Mouse (Mus musculus): ENCODE data around the gene Ccdc146. TPM values are rescaled to one million over a fixed set of nuclear protein-coding genes. Genes with fewer than 3 reads are reported as not detected.

The Ccdc146 gene
- polyA plus RNA-seq, 1 experiment: not detected

GRCm38 (mm10) chr5:21329672-21330665, 94.5 kb downstream of the Ccdc146 start:
- no peak for DNase-seq
- no peaks in the 10 kb centered on the region for H3K27me3 ChIP-seq (replicated peaks; ENCODE audit: control insufficient read depth, insufficient read depth, low read length)
- no peak for TF ChIP-seq CTCF (conservative IDR thresholded peaks at IDR 0.05; ENCODE audit: insufficient read depth, insufficient read length, low read depth, low read length)
- no peak for TF ChIP-seq POLR2A (IDR thresholded peaks at IDR 0.05; ENCODE audit: low read depth, low read length)
- H3K4me1 ChIP-seq (ENCODE audit: control insufficient read depth, insufficient read depth, low read length): no peaks in the 10 kb centered on the region; the same call in 1 of the 2 replicates
- H3K4me3 ChIP-seq (ENCODE audit: insufficient read depth, low read depth, low read length): no peak overlapping the region
- WGBS: 68% methylated on average over 11 of the region's 11 CpGs
- no peaks in the 10 kb centered on the region for H3K36me3 ChIP-seq (ENCODE audit: control insufficient read depth, insufficient read depth, low read length)
- no peak overlapping the region for H3K27ac ChIP-seq (ENCODE audit: insufficient read depth, low read depth, low read length)

GRCm38 (mm10) chr5:21328560-21328959, 95.9 kb downstream of the Ccdc146 start:
- H3K4me1 ChIP-seq (ENCODE audit: control insufficient read depth, insufficient read depth, low read length): no peaks in the 10 kb centered on the region; the same call in 1 of the 2 replicates
- H3K27me3 ChIP-seq (replicated peaks; ENCODE audit: control insufficient read depth, insufficient read depth, low read length): no peaks in the 10 kb centered on the region
- WGBS: 83% methylated on average over 1 of the region's 1 CpGs
- no peak overlapping the region for H3K27ac ChIP-seq (ENCODE audit: insufficient read depth, low read depth, low read length)
- H3K4me3 ChIP-seq (ENCODE audit: insufficient read depth, low read depth, low read length): no peak overlapping the region
- TF ChIP-seq CTCF (conservative IDR thresholded peaks at IDR 0.05; ENCODE audit: insufficient read depth, insufficient read length, low read depth, low read length) (no peak), POLR2A (IDR thresholded peaks at IDR 0.05; ENCODE audit: low read depth, low read length) (no peak)
- H3K36me3 ChIP-seq (ENCODE audit: control insufficient read depth, insufficient read depth, low read length): no peaks in the 10 kb centered on the region
- no peak for DNase-seq

- no peaks in the 10 kb centered on the region; the same call in 1 of the 2 replicates for H3K4me1 ChIP-seq (ENCODE audit: control insufficient read depth, insufficient read depth, low read length)
- DNase-seq: peak; percentile 72
- no peak overlapping the region for H3K27ac ChIP-seq (ENCODE audit: insufficient read depth, low read depth, low read length)
- no peaks in the 10 kb centered on the region for H3K27me3 ChIP-seq (replicated peaks; ENCODE audit: control insufficient read depth, insufficient read depth, low read length)
- TF ChIP-seq POLR2A (IDR thresholded peaks at IDR 0.05; ENCODE audit: low read depth, low read length) (no peak), CTCF (conservative IDR thresholded peaks at IDR 0.05; ENCODE audit: insufficient read depth, insufficient read length, low read depth, low read length) (peak; percentile 81)
- 49% methylated on average over 1 of the region's 1 CpGs for WGBS
- H3K36me3 ChIP-seq (ENCODE audit: control insufficient read depth, insufficient read depth, low read length): no peaks in the 10 kb centered on the region
- no peak overlapping the region for H3K4me3 ChIP-seq (ENCODE audit: insufficient read depth, low read depth, low read length)
These were observed 98.0 kb downstream of the Ccdc146 start for GRCm38 (mm10) chr5:21326494-21326893.

GRCm38 (mm10) chr5:21320138-21320537, 104.3 kb downstream of the Ccdc146 start:
- DNase-seq: no peak
- H3K27me3 ChIP-seq (replicated peaks; ENCODE audit: control insufficient read depth, insufficient read depth, low read length): no peaks in the 10 kb centered on the region
- no peak overlapping the region for H3K27ac ChIP-seq (ENCODE audit: insufficient read depth, low read depth, low read length)
- TF ChIP-seq POLR2A (IDR thresholded peaks at IDR 0.05; ENCODE audit: low read depth, low read length): no peak
- TF ChIP-seq CTCF (conservative IDR thresholded peaks at IDR 0.05; ENCODE audit: insufficient read depth, insufficient read length, low read depth, low read length): no peak
- no peak overlapping the region for H3K4me3 ChIP-seq (ENCODE audit: insufficient read depth, low read depth, low read length)
- WGBS: 79% methylated on average over 2 of the region's 2 CpGs
- H3K36me3 ChIP-seq (ENCODE audit: control insufficient read depth, insufficient read depth, low read length): no peaks in the 10 kb centered on the region
- H3K4me1 ChIP-seq (ENCODE audit: control insufficient read depth, insufficient read depth, low read length): no peaks in the 10 kb centered on the region

GRCm38 (mm10) chr5:21314696-21315095, 109.8 kb downstream of the Ccdc146 start:
- TF ChIP-seq POLR2A (IDR thresholded peaks at IDR 0.05; ENCODE audit: low read depth, low read length): no peak
- TF ChIP-seq CTCF (conservative IDR thresholded peaks at IDR 0.05; ENCODE audit: insufficient read depth, insufficient read length, low read depth, low read length): no peak
- DNase-seq: no peak
- no peaks in the 10 kb centered on the region for H3K36me3 ChIP-seq (ENCODE audit: control insufficient read depth, insufficient read depth, low read length)
- no peak overlapping the region for H3K27ac ChIP-seq (ENCODE audit: insufficient read depth, low read depth, low read length)
- no peak overlapping the region for H3K4me3 ChIP-seq (ENCODE audit: insufficient read depth, low read depth, low read length)
- H3K27me3 ChIP-seq (replicated peaks; ENCODE audit: control insufficient read depth, insufficient read depth, low read length): no peaks in the 10 kb centered on the region
- H3K4me1 ChIP-seq (ENCODE audit: control insufficient read depth, insufficient read depth, low read length): no peaks in the 10 kb centered on the region
- 87% methylated on average over 3 of the region's 3 CpGs for WGBS

GRCm38 (mm10) chr5:21307165-21307564, 117.3 kb downstream of the Ccdc146 start:
- Histone ChIP-seq H3K4me1 (ENCODE audit: control insufficient read depth, insufficient read depth, low read length) (no peaks in the 10 kb centered on the region), H3K27me3 (replicated peaks; ENCODE audit: control insufficient read depth, insufficient read depth, low read length) (no peaks in the 10 kb centered on the region), H3K36me3 (ENCODE audit: control insufficient read depth, insufficient read depth, low read length) (no peaks in the 10 kb centered on the region), H3K27ac (ENCODE audit: insufficient read depth, low read depth, low read length) (no peak overlapping the region), H3K4me3 (ENCODE audit: insufficient read depth, low read depth, low read length) (no peak overlapping the region)
- no peak for TF ChIP-seq POLR2A (IDR thresholded peaks at IDR 0.05; ENCODE audit: low read depth, low read length)
- no peak for TF ChIP-seq CTCF (conservative IDR thresholded peaks at IDR 0.05; ENCODE audit: insufficient read depth, insufficient read length, low read depth, low read length)
- DNase-seq: no peak
- 60% methylated on average over 5 of the region's 5 CpGs for WGBS

GRCm38 (mm10) chr5:21301011-21301410, 123.5 kb downstream of the Ccdc146 start:
- Histone ChIP-seq H3K27me3 (replicated peaks; ENCODE audit: control insufficient read depth, insufficient read depth, low read length) (no peaks in the 10 kb centered on the region), H3K27ac (ENCODE audit: insufficient read depth, low read depth, low read length) (no peak overlapping the region), H3K4me1 (ENCODE audit: control insufficient read depth, insufficient read depth, low read length) (no peaks in the 10 kb centered on the region), H3K4me3 (ENCODE audit: insufficient read depth, low read depth, low read length) (no peak overlapping the region), H3K36me3 (ENCODE audit: control insufficient read depth, insufficient read depth, low read length) (no peaks in the 10 kb centered on the region)
- 45% methylated on average over 6 of the region's 6 CpGs for WGBS
- TF ChIP-seq CTCF (conservative IDR thresholded peaks at IDR 0.05; ENCODE audit: insufficient read depth, insufficient read length, low read depth, low read length) (no peak), POLR2A (IDR thresholded peaks at IDR 0.05; ENCODE audit: low read depth, low read length) (no peak)
- DNase-seq: peak; percentile 34

Data from kidney, adult 2 months (tissue).